Mouse (Mus musculus) midbrain, embryonic 15.5 days (tissue): Measurements from ENCODE around the gene Osbpl8. TPM values are rescaled to one million over a fixed set of nuclear protein-coding genes. Genes with fewer than 3 reads are reported as not detected.

Experiments used
- ATAC-seq: fragments of 200-750 bp; cut with Nextera tagmentation; replicated peaks from 2 replicates; pipeline ENCODE4 v1.8.0; 2017; ENCODE audit warnings: moderate TSS enrichment
- H3K27ac ChIP-seq: fragments of 300-500 bp; sonication (generic); 2 replicates; pipeline ENCODE4 v1.5.1; 2015; ENCODE audit warnings: mild to moderate bottlenecking, inconsistent platforms
- H3K27me3 ChIP-seq: fragments of 300-500 bp; sonication (generic); replicated peaks from 2 replicates; pipeline ENCODE4 v1.6.1; 2015; ENCODE audit warnings: inconsistent platforms
- H3K36me3 ChIP-seq: fragments of 300-500 bp; sonication (generic); replicated peaks from 2 replicates; pipeline ENCODE4 v1.6.1; 2015; ENCODE audit warnings: inconsistent platforms
- H3K4me1 ChIP-seq: fragments of 300-500 bp; sonication (generic); 2 replicates; pipeline ENCODE4 v1.6.1; 2015; ENCODE audit warnings: inconsistent platforms
- H3K4me2 ChIP-seq: fragments of 300-500 bp; sonication (generic); 2 replicates; pipeline ENCODE4 v1.6.1; 2015; ENCODE audit warnings: inconsistent platforms, mild to moderate bottlenecking, moderate library complexity
- H3K4me3 ChIP-seq: fragments of 300-500 bp; sonication (generic); 2 replicates; pipeline ENCODE4 v1.5.1; 2015; ENCODE audit warnings: mild to moderate bottlenecking, inconsistent platforms
- H3K9ac ChIP-seq: fragments of 300-500 bp; sonication (generic); 2 replicates; pipeline ENCODE4 v1.6.1; 2015; ENCODE audit warnings: mild to moderate bottlenecking, inconsistent platforms
- H3K9me3 ChIP-seq: fragments of 300-500 bp; sonication (generic); 2 replicates; pipeline ENCODE4 v1.6.1; 2016; ENCODE audit warnings: inconsistent platforms
- WGBS: fragments of 180-500 bp; shearing (Covaris S2); methylation state at CpG from one replicate; pipeline ENCODE4 v1.1.7; 2015; ENCODE audit warnings: mixed read lengths; 5-methylcytosine and 5-hydroxymethylcytosine counted together
- polyA plus RNA-seq: library from polyadenylated mRNA; unstranded; fragments of >200 nt; fragmentation: Nextera tagmentation; extraction: Ambion mirVana; gene quantifications from 2 replicates; pipeline ENCODE4 v1.2.1, GENCODE M21; 2015

Gene Osbpl8
- 18.0 and 18.1 TPM in 2 replicates for polyA plus RNA-seq

- peak; percentile 95 for ATAC-seq
- H3K9ac ChIP-seq: peak within 1 kb of the TSS; percentile 89
- H3K9me3 ChIP-seq: no peaks in the 10 kb centered on the region
- H3K4me3 ChIP-seq: peak within 1 kb of the TSS; percentile 81
- no peaks in the 10 kb centered on the region for H3K27me3 ChIP-seq
- peaks cover 16% of the 10 kb centered on the region for H3K4me1 ChIP-seq
- under 1% methylated on average over 65 of the region's 84 CpGs for WGBS
- peak within 1 kb of the TSS; percentile 75 for H3K4me2 ChIP-seq
- H3K36me3 ChIP-seq: no peaks in the 10 kb centered on the region
- H3K27ac ChIP-seq: peak within 1 kb of the TSS; percentile 93
Measured at GRCm38 (mm10) chr10:111164304-111165218, at the start of gene Osbpl8. Gene Osbpl8 (plus strand): TSS chr10:111164752.

GRCm38 (mm10) chr10:111117198-111117845 is 47.2 kb upstream of the Osbpl8 start:
- H3K4me3 ChIP-seq: no peak overlapping the region
- no peak overlapping the region for H3K4me2 ChIP-seq
- H3K4me1 ChIP-seq: no peaks in the 10 kb centered on the region
- H3K27ac ChIP-seq: no peak overlapping the region
- no peak overlapping the region for H3K9ac ChIP-seq
- H3K36me3 ChIP-seq: no peaks in the 10 kb centered on the region
- no peak for ATAC-seq
- WGBS: 34% methylated on average over 7 of the region's 7 CpGs
- H3K9me3 ChIP-seq: no peaks in the 10 kb centered on the region
- H3K27me3 ChIP-seq: no peaks in the 10 kb centered on the region

- WGBS: 82% methylated on average over 9 of the region's 9 CpGs
Measured at GRCm38 (mm10) chr10:111118292-111118691, 46.3 kb upstream of the Osbpl8 start.

GRCm38 (mm10) chr10:111118991-111119650 is 45.4 kb upstream of the Osbpl8 start:
- no peak overlapping the region for H3K9ac ChIP-seq
- H3K4me1 ChIP-seq: no peaks in the 10 kb centered on the region
- H3K4me2 ChIP-seq: no peak overlapping the region
- H3K27ac ChIP-seq: no peak overlapping the region
- 75% methylated on average over 3 of the region's 3 CpGs for WGBS
- no peak for ATAC-seq
- H3K27me3 ChIP-seq: no peaks in the 10 kb centered on the region
- no peaks in the 10 kb centered on the region for H3K36me3 ChIP-seq
- no peak overlapping the region for H3K4me3 ChIP-seq
- H3K9me3 ChIP-seq: no peaks in the 10 kb centered on the region

More at GRCm38 (mm10) chr10:111118292-111118691, 46.3 kb upstream of the Osbpl8 start:
- Histone ChIP-seq H3K9ac (no peak overlapping the region), H3K27me3 (no peaks in the 10 kb centered on the region), H3K27ac (no peak overlapping the region), H3K4me2 (no peak overlapping the region), H3K36me3 (no peaks in the 10 kb centered on the region), H3K4me3 (no peak overlapping the region), H3K9me3 (no peaks in the 10 kb centered on the region), H3K4me1 (no peaks in the 10 kb centered on the region)
- no peak for ATAC-seq

GRCm38 (mm10) chr10:111119756-111120155 is 44.8 kb upstream of the Osbpl8 start:
- Histone ChIP-seq H3K27ac (no peak overlapping the region), H3K9me3 (no peaks in the 10 kb centered on the region), H3K27me3 (no peaks in the 10 kb centered on the region), H3K4me1 (no peaks in the 10 kb centered on the region), H3K4me2 (no peak overlapping the region), H3K4me3 (no peak overlapping the region), H3K9ac (no peak overlapping the region), H3K36me3 (no peaks in the 10 kb centered on the region)
- no peak for ATAC-seq

GRCm38 (mm10) chr10:111122864-111123398 is 41.6 kb upstream of the Osbpl8 start:
- Histone ChIP-seq H3K4me3 (no peak overlapping the region), H3K36me3 (no peaks in the 10 kb centered on the region), H3K27ac (no peak overlapping the region), H3K27me3 (no peaks in the 10 kb centered on the region), H3K9ac (no peak overlapping the region), H3K4me1 (no peaks in the 10 kb centered on the region), H3K9me3 (no peaks in the 10 kb centered on the region), H3K4me2 (no peak overlapping the region)
- WGBS: 69% methylated on average over 10 of the region's 10 CpGs
- ATAC-seq: no peak

- H3K27me3 ChIP-seq: no peaks in the 10 kb centered on the region
- H3K4me2 ChIP-seq: no peak overlapping the region
- no peaks in the 10 kb centered on the region for H3K4me1 ChIP-seq
- WGBS: 92% methylated on average over 7 of the region's 7 CpGs
- H3K27ac ChIP-seq: no peak overlapping the region
- ATAC-seq: no peak
- no peaks in the 10 kb centered on the region for H3K9me3 ChIP-seq
- H3K36me3 ChIP-seq: no peaks in the 10 kb centered on the region
- H3K9ac ChIP-seq: no peak overlapping the region
- H3K4me3 ChIP-seq: no peak overlapping the region
Measured at GRCm38 (mm10) chr10:111124175-111124574, 40.4 kb upstream of the Osbpl8 start.

GRCm38 (mm10) chr10:111124767-111125315 is 39.7 kb upstream of the Osbpl8 start:
- no peak for ATAC-seq
- Histone ChIP-seq H3K27me3 (no peaks in the 10 kb centered on the region), H3K9ac (no peak overlapping the region), H3K9me3 (no peaks in the 10 kb centered on the region), H3K4me3 (no peak overlapping the region), H3K27ac (no peak overlapping the region), H3K4me2 (no peak overlapping the region), H3K4me1 (no peaks in the 10 kb centered on the region), H3K36me3 (no peaks in the 10 kb centered on the region)
- WGBS: 85% methylated on average over 1 of the region's 1 CpGs

- WGBS: 94% methylated on average over 10 of the region's 10 CpGs
- no peak for ATAC-seq
- H3K4me3 ChIP-seq: no peak overlapping the region
Measured at GRCm38 (mm10) chr10:111127388-111127787, 37.2 kb upstream of the Osbpl8 start.

GRCm38 (mm10) chr10:111128493-111128892 is 36.1 kb upstream of the Osbpl8 start:
- H3K27me3 ChIP-seq: no peaks in the 10 kb centered on the region
- no peak overlapping the region for H3K4me3 ChIP-seq
- 83% methylated on average over 3 of the region's 3 CpGs for WGBS
- no peak for ATAC-seq
- no peaks in the 10 kb centered on the region for H3K36me3 ChIP-seq
- H3K9ac ChIP-seq: no peak overlapping the region
- no peak overlapping the region for H3K4me2 ChIP-seq
- no peaks in the 10 kb centered on the region for H3K9me3 ChIP-seq
- no peak overlapping the region for H3K27ac ChIP-seq
- no peaks in the 10 kb centered on the region for H3K4me1 ChIP-seq

More at GRCm38 (mm10) chr10:111127388-111127787, 37.2 kb upstream of the Osbpl8 start:
- no peaks in the 10 kb centered on the region for H3K27me3 ChIP-seq
- no peaks in the 10 kb centered on the region for H3K4me1 ChIP-seq
- no peak overlapping the region for H3K4me2 ChIP-seq
- no peaks in the 10 kb centered on the region for H3K9me3 ChIP-seq
- H3K9ac ChIP-seq: no peak overlapping the region
- no peak overlapping the region for H3K27ac ChIP-seq
- no peaks in the 10 kb centered on the region for H3K36me3 ChIP-seq

GRCm38 (mm10) chr10:111129867-111130620 is 34.5 kb upstream of the Osbpl8 start:
- H3K4me2 ChIP-seq: no peak overlapping the region
- H3K4me3 ChIP-seq: no peak overlapping the region

More at GRCm38 (mm10) chr10:111129867-111130620, 34.5 kb upstream of the Osbpl8 start:
- no peak for ATAC-seq
- no peaks in the 10 kb centered on the region for H3K9me3 ChIP-seq
- no peak overlapping the region for H3K27ac ChIP-seq
- no peaks in the 10 kb centered on the region for H3K27me3 ChIP-seq
- no peak overlapping the region for H3K9ac ChIP-seq
- 74% methylated on average over 15 of the region's 15 CpGs for WGBS
- no peaks in the 10 kb centered on the region for H3K36me3 ChIP-seq
- H3K4me1 ChIP-seq: no peaks in the 10 kb centered on the region
